Mouse (Mus musculus) left cerebral cortex, postnatal 25 days (tissue): ENCODE data around the gene Slc25a25. TPM values are rescaled to one million over a fixed set of nuclear protein-coding genes. Genes with fewer than 3 reads are reported as not detected.
A peak's percentile ranks its signal among the peaks of the same experiment; 100 is the strongest.
"Not testable (repeated sequence)": the region's sequence is repeated elsewhere in the genome, so short reads cannot be mapped to it uniquely, and the experiment has no call there.

Experiments used
- DNase-seq, 2 experiments: peaks; one replicate each; pipeline ENCODE4 v3.0.0; 2022; ENCODE audit warnings: low spot score in 2 of 2, mixed read lengths in 1 of 2
- intact Hi-C: fragments of 180-260 bp; cut with DNase I; formaldehyde crosslinking; loops from one replicate; pipeline ENCODE4 v1.15.1; 2025
- total RNA-seq, 2 experiments: library from RNA; stranded (reverse); gene quantifications; 2 replicates each; pipeline ENCODE4 v1.2.3; 2021

Gene Slc25a25
- total RNA-seq = 10 to 100 TPM; 59.0 to 64.8 TPM

- peak; percentile 98 to 99 for DNase-seq
- intact Hi-C loops = loop anchor here (2.0 kb wide), 1 partner anchor 20 kb away; no protein-coding TSS in a partner anchor
Measured at GRCm38 (mm10) chr2:32450881-32451844, at the start of gene Slc25a25. Slc25a25 (minus strand) TSS chr2:32451445.

- intact Hi-C loops = no loop called here
- DNase-seq = no peak
Measured at GRCm38 (mm10) chr2:32500461-32500860, 49.2 kb upstream of the Slc25a25 start.

- DNase-seq = no peak
- intact Hi-C loops = no loop called here
Measured at GRCm38 (mm10) chr2:32499365-32499764, 48.1 kb upstream of the Slc25a25 start.

GRCm38 (mm10) chr2:32496190-32496589, 44.9 kb upstream of the Slc25a25 start:
- intact Hi-C loops = no loop called here
- DNase-seq = no peak

GRCm38 (mm10) chr2:32495185-32495726, 44.0 kb upstream of the Slc25a25 start:
- no peak for DNase-seq
- intact Hi-C loops = no loop called here

GRCm38 (mm10) chr2:32494522-32494921, 43.3 kb upstream of the Slc25a25 start:
- no peak for DNase-seq
- intact Hi-C loops = loop anchor here (5.0 kb wide), 1 partner anchor 33 kb away; no protein-coding TSS in a partner anchor

GRCm38 (mm10) chr2:32493301-32493701, 42.1 kb upstream of the Slc25a25 start:
- DNase-seq = no peak
- intact Hi-C loops = loop anchor here (5.0 kb wide), 1 partner anchor 34 kb away; no protein-coding TSS in a partner anchor

GRCm38 (mm10) chr2:32492661-32493060, 41.4 kb upstream of the Slc25a25 start:
- no peak for DNase-seq
- intact Hi-C loops = loop anchor here (5.0 kb wide), 1 partner anchor 35 kb away; no protein-coding TSS in a partner anchor

GRCm38 (mm10) chr2:32490730-32491129, 39.5 kb upstream of the Slc25a25 start:
- DNase-seq = not testable (repeated sequence)
- intact Hi-C loops = loop anchor here (5.0 kb wide), 1 partner anchor 37 kb away; no protein-coding TSS in a partner anchor

GRCm38 (mm10) chr2:32488679-32489078, 37.4 kb upstream of the Slc25a25 start:
- peak; percentile 77 to 89 for DNase-seq
- intact Hi-C loops = loop anchor here (1.0 kb wide), 1 partner anchor 78 kb away; no protein-coding TSS in a partner anchor

- intact Hi-C loops = loop anchor here (1.0 to 2.0 kb wide), 2 partner anchors 56 to 83 kb away; no protein-coding TSS in a partner anchor
- peak; percentile 93 to 96 for DNase-seq
Measured at GRCm38 (mm10) chr2:32487124-32487623, 35.9 kb upstream of the Slc25a25 start.

- DNase-seq = no peak
- intact Hi-C loops = loop anchor here (2.0 kb wide), 1 partner anchor 55 kb away; no protein-coding TSS in a partner anchor
Measured at GRCm38 (mm10) chr2:32486155-32486554, 34.9 kb upstream of the Slc25a25 start.

GRCm38 (mm10) chr2:32485751-32486150, 34.5 kb upstream of the Slc25a25 start:
- intact Hi-C loops = loop anchor here (2.0 kb wide), 1 partner anchor 55 kb away; no protein-coding TSS in a partner anchor
- no peak for DNase-seq

- intact Hi-C loops = no loop called here
- DNase-seq = no peak
Measured at GRCm38 (mm10) chr2:32484933-32485332, 33.7 kb upstream of the Slc25a25 start.

GRCm38 (mm10) chr2:32483179-32483875, 32.1 kb upstream of the Slc25a25 start:
- no peak for DNase-seq
- intact Hi-C loops = no loop called here

- DNase-seq = no peak
- intact Hi-C loops = no loop called here
Measured at GRCm38 (mm10) chr2:32482351-32482750, 31.1 kb upstream of the Slc25a25 start.

GRCm38 (mm10) chr2:32475361-32475760, 24.1 kb upstream of the Slc25a25 start:
- intact Hi-C loops, DNase-seq: not testable (repeated sequence)

- intact Hi-C loops = no loop called here
Measured at GRCm38 (mm10) chr2:32471681-32472061, 20.4 kb upstream of the Slc25a25 start.

GRCm38 (mm10) chr2:32471001-32471680, 19.9 kb upstream of the Slc25a25 start:
- intact Hi-C loops = no loop called here
- DNase-seq = no peak

More at GRCm38 (mm10) chr2:32471681-32472061, 20.4 kb upstream of the Slc25a25 start:
- no peak for DNase-seq
